Mouse (Mus musculus) E14TG2a.4 (cell line): Measurements from ENCODE around the gene Uhrf1bp1.

Experiments used
- H3K27me3 ChIP-seq: 2 replicates; pipeline ENCODE4 v1.6.1; 2014; ENCODE audit warnings: low read length, control low read depth; ENCODE audit not compliant: insufficient read depth
- H3K36me3 ChIP-seq: 2 replicates; pipeline ENCODE4 v1.6.1; 2014; ENCODE audit warnings: low read length, control low read depth; ENCODE audit not compliant: insufficient read depth
- H3K4me1 ChIP-seq: replicated peaks from 2 replicates; pipeline ENCODE4 v1.6.1; 2014; ENCODE audit warnings: low read depth, low read length, control low read depth
- H3K4me3 ChIP-seq: replicated peaks from 2 replicates; pipeline ENCODE4 v1.5.1; 2014; ENCODE audit warnings: mild to moderate bottlenecking, low read length
- H3K9me3 ChIP-seq: 2 replicates; pipeline ENCODE4 v1.6.1; 2014; ENCODE audit warnings: low read length, control low read depth
- CTCF ChIP-seq: conservative IDR thresholded peaks from 2 replicates; pipeline ENCODE4 v1.5.1; 2014; ENCODE audit warnings: low read length
- NANOG ChIP-seq: IDR thresholded peaks from 2 replicates; pipeline ENCODE4 v1.6.1; 2014; ENCODE audit warnings: borderline replicate concordance, low read length, mixed read lengths
- POU5F1 ChIP-seq: IDR thresholded peaks from 2 replicates; pipeline ENCODE4 v1.6.1; 2014; ENCODE audit warnings: low read length, borderline replicate concordance

Uhrf1bp1 gene

GRCm38 (mm10) chr17:27916366-27916765 is 60.1 kb downstream of the Uhrf1bp1 start:
- no peaks in the 10 kb centered on the region for H3K9me3 ChIP-seq
- H3K4me3 ChIP-seq: no peak overlapping the region
- no peaks in the 10 kb centered on the region for H3K27me3 ChIP-seq
- H3K4me1 ChIP-seq: peaks cover 25% of the 10 kb centered on the region
- H3K36me3 ChIP-seq: peaks cover 29% of the 10 kb centered on the region
- TF ChIP-seq NANOG: no peak
- no peak for TF ChIP-seq CTCF

- Histone ChIP-seq H3K4me3 (no peak overlapping the region), H3K27me3 (no peaks in the 10 kb centered on the region), H3K4me1 (peaks cover 13% of the 10 kb centered on the region), H3K36me3 (peaks cover 14% of the 10 kb centered on the region), H3K9me3 (no peaks in the 10 kb centered on the region)
- TF ChIP-seq POU5F1 (no peak), CTCF (no peak), NANOG (no peak)
Measured at GRCm38 (mm10) chr17:27920676-27921075, 64.4 kb downstream of the Uhrf1bp1 start.

GRCm38 (mm10) chr17:27922174-27922712 is 66.0 kb downstream of the Uhrf1bp1 start:
- Histone ChIP-seq H3K9me3 (no peaks in the 10 kb centered on the region), H3K4me1 (peaks cover 12% of the 10 kb centered on the region), H3K27me3 (no peaks in the 10 kb centered on the region), H3K36me3 (peaks cover 14% of the 10 kb centered on the region), H3K4me3 (no peak overlapping the region)
- TF ChIP-seq POU5F1 (no peak), NANOG (no peak), CTCF (no peak)

GRCm38 (mm10) chr17:27925054-27925453 is 68.8 kb downstream of the Uhrf1bp1 start:
- Histone ChIP-seq H3K36me3 (peaks cover 20% of the 10 kb centered on the region), H3K27me3 (no peaks in the 10 kb centered on the region), H3K4me1 (peaks cover 6% of the 10 kb centered on the region), H3K4me3 (no peak overlapping the region), H3K9me3 (no peaks in the 10 kb centered on the region)
- TF ChIP-seq POU5F1 (no peak), NANOG (no peak), CTCF (no peak)

GRCm38 (mm10) chr17:27925504-27925903 is 69.3 kb downstream of the Uhrf1bp1 start:
- no peaks in the 10 kb centered on the region for H3K9me3 ChIP-seq
- no peak for TF ChIP-seq CTCF
- no peak for TF ChIP-seq POU5F1
- TF ChIP-seq NANOG: no peak
- H3K27me3 ChIP-seq: no peaks in the 10 kb centered on the region
- peaks cover 20% of the 10 kb centered on the region for H3K36me3 ChIP-seq
- peaks cover 9% of the 10 kb centered on the region for H3K4me1 ChIP-seq
- no peak overlapping the region for H3K4me3 ChIP-seq

GRCm38 (mm10) chr17:27930291-27930690 is 74.0 kb downstream of the Uhrf1bp1 start:
- peaks cover 13% of the 10 kb centered on the region for H3K4me1 ChIP-seq
- H3K4me3 ChIP-seq: no peak overlapping the region
- 0 out of 2 replicates have a peak, but pooled peaks cover 6% of the 10 kb centered on the region for H3K36me3 ChIP-seq
- no peaks in the 10 kb centered on the region for H3K27me3 ChIP-seq
- H3K9me3 ChIP-seq: no peaks in the 10 kb centered on the region
- TF ChIP-seq CTCF: no peak
- no peak for TF ChIP-seq NANOG
- TF ChIP-seq POU5F1: no peak

GRCm38 (mm10) chr17:27931826-27932225 is 75.6 kb downstream of the Uhrf1bp1 start:
- TF ChIP-seq POU5F1 (no peak), NANOG (no peak), CTCF (no peak)
- Histone ChIP-seq H3K36me3 (0 out of 2 replicates have a peak, but pooled peaks cover 6% of the 10 kb centered on the region), H3K4me3 (no peak overlapping the region)

GRCm38 (mm10) chr17:27934136-27934910 is 78.1 kb downstream of the Uhrf1bp1 start:
- no peaks in the 10 kb centered on the region for H3K9me3 ChIP-seq
- H3K27me3 ChIP-seq: no peaks in the 10 kb centered on the region
- H3K4me3 ChIP-seq: no peak overlapping the region
- H3K36me3 ChIP-seq: no peaks in the 10 kb centered on the region
- peaks cover 52% of the 10 kb centered on the region for H3K4me1 ChIP-seq
- TF ChIP-seq CTCF (no peak), NANOG (no peak), POU5F1 (no peak)

More at GRCm38 (mm10) chr17:27931826-27932225, 75.6 kb downstream of the Uhrf1bp1 start:
- Histone ChIP-seq H3K27me3 (no peaks in the 10 kb centered on the region), H3K4me1 (peaks cover 27% of the 10 kb centered on the region), H3K9me3 (no peaks in the 10 kb centered on the region)

- TF ChIP-seq NANOG: no peak
- TF ChIP-seq POU5F1: no peak
- no peak for TF ChIP-seq CTCF
- Histone ChIP-seq H3K4me3 (no peak overlapping the region), H3K36me3 (no peaks in the 10 kb centered on the region), H3K27me3 (no peaks in the 10 kb centered on the region), H3K9me3 (no peaks in the 10 kb centered on the region), H3K4me1 (peaks cover 59% of the 10 kb centered on the region)
Measured at GRCm38 (mm10) chr17:27935091-27935490, 78.8 kb downstream of the Uhrf1bp1 start.
